Mouse (Mus musculus) ovary, postnatal 36 days (tissue): ENCODE measurements around the gene Mpzl1.

Experiments used
- DNase-seq: peaks from one replicate; pipeline ENCODE4 v3.0.0; 2022; ENCODE audit warnings: low spot score, mixed read lengths

Mpzl1 gene

GRCm38 (mm10) chr1:165576459-165577112, 57.8 kb downstream of the Mpzl1 start:
- DNase-seq = no peak

- DNase-seq = no peak
Measured at GRCm38 (mm10) chr1:165576005-165576404, 58.3 kb downstream of the Mpzl1 start.

- no peak for DNase-seq
Measured at GRCm38 (mm10) chr1:165567466-165567865, 66.9 kb downstream of the Mpzl1 start.

DNA sequence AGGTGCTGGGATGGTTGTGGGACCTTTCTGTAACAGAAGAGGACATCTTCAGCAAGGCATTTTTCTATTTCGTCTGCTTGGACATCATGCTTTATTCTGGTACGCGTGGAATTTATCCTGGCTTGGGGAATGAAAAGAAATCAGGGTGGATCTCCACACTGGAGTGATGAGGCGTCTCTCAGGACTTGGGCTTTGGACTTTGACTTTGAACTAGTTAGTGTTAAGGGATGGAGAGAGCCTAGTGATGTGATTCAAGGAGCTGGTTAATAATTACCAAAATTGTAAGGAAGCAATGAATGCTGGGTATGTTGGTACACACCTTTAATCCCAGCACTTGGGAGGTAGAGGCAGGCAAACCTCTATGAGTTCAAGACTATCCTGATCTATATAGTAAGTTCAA, 69.1 kb downstream of the Mpzl1 start:
- DNase-seq = no peak

DNA sequence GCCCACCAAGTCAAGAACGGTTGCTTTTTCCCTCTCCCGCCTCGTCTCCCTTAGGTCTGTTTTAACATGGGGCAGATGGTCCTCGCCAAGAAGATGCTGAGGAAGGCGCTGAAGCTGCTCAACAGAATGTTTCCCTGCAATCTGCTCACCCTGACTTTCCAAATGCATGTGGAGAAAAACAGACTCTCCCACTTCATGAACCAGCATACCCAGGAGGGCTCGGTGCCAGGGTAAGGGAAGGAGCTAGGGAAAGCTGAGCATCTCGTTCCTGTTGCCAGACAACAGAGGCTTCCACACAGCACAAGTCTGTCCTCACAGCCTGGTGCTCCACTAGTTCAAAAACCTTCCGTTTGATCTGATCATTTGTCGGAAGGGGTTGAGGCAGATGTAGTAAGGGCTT, 75.3 kb downstream of the Mpzl1 start:
- DNase-seq = no peak

- no peak for DNase-seq
Measured at GRCm38 (mm10) chr1:165556711-165557110, 77.6 kb downstream of the Mpzl1 start.
